Mouse (Mus musculus) MEL (cell line): ENCODE measurements around the gene Zfp773.
"Not testable (repeated sequence)": the region's sequence is repeated elsewhere in the genome, so short reads cannot be mapped to it uniquely, and the experiment has no call there.

ENCODE experiments used
- BHLHE40 ChIP-seq: IDR thresholded peaks from 2 replicates; pipeline ENCODE4 v1.6.1; 2012; ENCODE audit warnings: low read depth, mild to moderate bottlenecking, inconsistent platforms, low read length, improper control_type of control experiment, borderline replicate concordance
- CTCF ChIP-seq, 3 experiments: IDR thresholded peaks in 2 of 3; conservative IDR thresholded peaks in 1 of 3; 2 replicates each; pipeline ENCODE4 v1.5.1; 2011 to 2012; ENCODE audit warnings: low read length in 3 of 3, low read depth in 2 of 3, mild to moderate bottlenecking in 2 of 3, improper control_type of control experiment in 1 of 3, inconsistent platforms in 1 of 3, mixed read lengths in 1 of 3, moderate library complexity in 1 of 3; ENCODE audit not compliant: control insufficient read depth in 1 of 3, insufficient read depth in 1 of 3, poor library complexity in 1 of 3, severe bottlenecking in 1 of 3
- ETS1 ChIP-seq: IDR thresholded peaks from 2 replicates; pipeline ENCODE4 v1.6.1; 2012; ENCODE audit warnings: low read depth, mild to moderate bottlenecking, inconsistent platforms, low read length, improper control_type of control experiment, moderate library complexity
- GABPA ChIP-seq: IDR thresholded peaks from 2 replicates; pipeline ENCODE4 v1.6.1; 2012; ENCODE audit warnings: low read depth, mild to moderate bottlenecking, inconsistent platforms, low read length, improper control_type of control experiment, moderate library complexity
- MAX ChIP-seq: IDR thresholded peaks from 2 replicates; pipeline ENCODE4 v1.6.1; 2011; ENCODE audit warnings: low read length, improper control_type of control experiment
- MAZ ChIP-seq: IDR thresholded peaks from 2 replicates; pipeline ENCODE4 v1.6.1; 2012; ENCODE audit warnings: low read depth, mild to moderate bottlenecking, inconsistent platforms, low read length, improper control_type of control experiment
- NRF1 ChIP-seq: IDR thresholded peaks from 2 replicates; pipeline ENCODE4 v1.6.1; 2014; ENCODE audit warnings: low read depth, mild to moderate bottlenecking, inconsistent platforms, low read length, improper control_type of control experiment, moderate library complexity; ENCODE audit not compliant: poor library complexity, insufficient read depth, severe bottlenecking
- POLR2A ChIP-seq, 2 experiments: IDR thresholded peaks; 2 replicates each; pipeline ENCODE4 v1.6.1; 2011 to 2012; ENCODE audit warnings: low read length in 2 of 2, mild to moderate bottlenecking in 2 of 2, control low read depth in 1 of 2, improper control_type of control experiment in 1 of 2, low read depth in 1 of 2, moderate library complexity in 1 of 2; ENCODE audit not compliant: control insufficient read depth in 1 of 2, insufficient read depth in 1 of 2, poor library complexity in 1 of 2
- RAD21 ChIP-seq: IDR thresholded peaks from 2 replicates; pipeline ENCODE4 v1.6.1; 2011; ENCODE audit warnings: mild to moderate bottlenecking, low read depth, low read length, improper control_type of control experiment
- RCOR1 ChIP-seq: IDR thresholded peaks from 2 replicates; pipeline ENCODE4 v1.6.1; 2012; ENCODE audit warnings: low read depth, mild to moderate bottlenecking, inconsistent platforms, low read length, improper control_type of control experiment
- USF1 ChIP-seq: IDR thresholded peaks from 2 replicates; pipeline ENCODE4 v1.6.1; 2014; ENCODE audit warnings: low read depth, mild to moderate bottlenecking, inconsistent platforms, low read length, improper control_type of control experiment, moderate library complexity
- USF2 ChIP-seq, 2 experiments: IDR thresholded peaks; 2 replicates each; pipeline ENCODE4 v1.6.1; 2011 to 2012; ENCODE audit warnings: improper control_type of control experiment in 2 of 2, low read length in 2 of 2, borderline replicate concordance in 1 of 2, inconsistent platforms in 1 of 2, low read depth in 1 of 2, mild to moderate bottlenecking in 1 of 2; ENCODE audit not compliant: insufficient read depth in 1 of 2

GRCm38 (mm10) chr7:7130491-7131124, 5.9 kb downstream of the Zfp773 start:
- TF ChIP-seq CTCF (IDR thresholded peaks at IDR 0.05 in 2 of 3, conservative IDR thresholded peaks at IDR 0.05 in 1 of 3; ENCODE audit: control insufficient read depth in 1 of 3, insufficient read depth in 1 of 3, low read depth in 2 of 3, low read length in 3 of 3, poor library complexity in 1 of 3, severe bottlenecking in 1 of 3); MAZ; USF1; NRF1; BHLHE40; RAD21; ETS1; MAX; USF2 (IDR thresholded peaks at IDR 0.05; ENCODE audit: borderline replicate concordance in 1 of 2, insufficient read depth in 1 of 2, low read depth in 1 of 2, low read length in 2 of 2); GABPA; RCOR1: not testable (repeated sequence)
- TF ChIP-seq POLR2A (IDR thresholded peaks at IDR 0.05; ENCODE audit: control insufficient read depth in 1 of 2, insufficient read depth in 1 of 2, low read depth in 1 of 2, low read length in 2 of 2, poor library complexity in 1 of 2), result peak in 1 of 2 experiments; percentile 34; a peak in 1 of 4 replicates
